Mouse (Mus musculus) intestine, embryonic 15.5 days (tissue): ENCODE results near the gene Pdhb. TPM values are rescaled to one million over a fixed set of nuclear protein-coding genes. Genes with fewer than 3 reads are reported as not detected.

Experiments used
- ATAC-seq: fragments of 200-750 bp; cut with Nextera tagmentation; 2 replicates; pipeline ENCODE4 v1.8.0; 2017; ENCODE audit warnings: moderate TSS enrichment, moderate library complexity
- H3K27ac ChIP-seq: fragments of 300-500 bp; sonication (generic); 2 replicates; pipeline ENCODE4 v1.5.1; 2015; ENCODE audit warnings: mild to moderate bottlenecking, inconsistent platforms
- H3K27me3 ChIP-seq: fragments of 300-500 bp; sonication (generic); replicated peaks from 2 replicates; pipeline ENCODE4 v1.6.1; 2015; ENCODE audit warnings: inconsistent platforms
- H3K36me3 ChIP-seq: fragments of 300-500 bp; sonication (generic); 2 replicates; pipeline ENCODE4 v1.6.1; 2015; ENCODE audit warnings: inconsistent platforms
- H3K4me1 ChIP-seq: fragments of 300-500 bp; sonication (generic); replicated peaks from 2 replicates; pipeline ENCODE4 v1.6.1; 2015; ENCODE audit warnings: inconsistent platforms
- H3K4me2 ChIP-seq: fragments of 300-500 bp; sonication (generic); replicated peaks from 2 replicates; pipeline ENCODE4 v1.6.1; 2015; ENCODE audit warnings: mild to moderate bottlenecking, inconsistent platforms
- H3K4me3 ChIP-seq: fragments of 300-500 bp; sonication (generic); replicated peaks from 2 replicates; pipeline ENCODE4 v1.5.1; 2015; ENCODE audit warnings: inconsistent platforms
- H3K9ac ChIP-seq: fragments of 300-500 bp; sonication (generic); 2 replicates; pipeline ENCODE4 v1.6.1; 2015; ENCODE audit warnings: inconsistent platforms
- H3K9me3 ChIP-seq: fragments of 300-500 bp; sonication (generic); 2 replicates; pipeline ENCODE4 v1.6.1; 2016; ENCODE audit warnings: inconsistent platforms
- WGBS: fragments of 180-500 bp; shearing (Covaris S2); methylation state at CpG from one replicate; pipeline ENCODE4 v1.1.7; 2015; 5-methylcytosine and 5-hydroxymethylcytosine counted together
- polyA plus RNA-seq: library from polyadenylated mRNA; unstranded; fragments of >200 nt; fragmentation: Nextera tagmentation; extraction: Ambion mirVana; gene quantifications from 2 replicates; pipeline ENCODE4 v1.2.1, GENCODE M21; 2015

Pdhb gene
- polyA plus RNA-seq, 1 experiment from 2014 or later, result 198 TPM

- Histone ChIP-seq H3K9ac (no peak overlapping the region), H3K4me1 (no peaks in the 10 kb centered on the region), H3K9me3 (no peaks in the 10 kb centered on the region), H3K4me2 (no peak overlapping the region), H3K27me3 (no peaks in the 10 kb centered on the region), H3K4me3 (no peak overlapping the region), H3K36me3 (no peaks in the 10 kb centered on the region), H3K27ac (no peak overlapping the region)
- WGBS, result 86% methylated on average over 3 of the region's 3 CpGs
- no peak for ATAC-seq
These were observed 52.9 kb downstream of the Pdhb start for GRCm38 (mm10) chr14:8119904-8120303.

DNA sequence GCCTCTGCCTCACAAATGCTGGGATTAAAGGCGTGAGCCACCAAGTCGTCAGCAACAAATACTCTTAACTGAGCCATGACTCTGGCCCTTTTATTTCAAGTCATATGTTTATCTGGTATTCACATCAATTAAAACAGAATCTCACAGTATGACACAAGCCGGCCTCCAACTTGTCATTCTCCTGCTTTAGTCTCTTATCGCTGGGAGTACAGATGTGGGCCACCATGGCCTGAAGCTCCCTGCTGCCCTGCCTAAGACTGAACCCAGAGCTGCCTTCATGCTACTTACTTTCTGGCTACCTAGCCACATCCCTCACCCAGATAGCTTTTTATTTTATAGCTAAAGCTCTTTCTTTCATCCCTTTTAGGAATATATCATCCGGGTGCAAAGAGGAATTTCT lies 53.4 kb downstream of the Pdhb start:
- no peak overlapping the region for H3K9ac ChIP-seq
- no peaks in the 10 kb centered on the region for H3K4me1 ChIP-seq
- H3K4me3 ChIP-seq, result no peak overlapping the region
- no peak overlapping the region for H3K27ac ChIP-seq
- no peaks in the 10 kb centered on the region for H3K36me3 ChIP-seq
- no peaks in the 10 kb centered on the region for H3K9me3 ChIP-seq
- no peak overlapping the region for H3K4me2 ChIP-seq
- H3K27me3 ChIP-seq, result no peaks in the 10 kb centered on the region
- ATAC-seq, result no peak
- WGBS, result 89% methylated on average over 5 of the region's 5 CpGs

GRCm38 (mm10) chr14:8117371-8117770 lies 55.5 kb downstream of the Pdhb start:
- Histone ChIP-seq H3K4me2 (no peak overlapping the region), H3K4me3 (no peak overlapping the region), H3K27me3 (no peaks in the 10 kb centered on the region), H3K4me1 (no peaks in the 10 kb centered on the region), H3K27ac (no peak overlapping the region), H3K9me3 (no peaks in the 10 kb centered on the region), H3K9ac (no peak overlapping the region), H3K36me3 (no peaks in the 10 kb centered on the region)
- no peak for ATAC-seq
- WGBS, result 74% methylated on average over 2 of the region's 2 CpGs

Other genes starting within 250 kb of the Pdhb start
- not detected in 2 replicates for gene Gm45521, start 215.7 kb downstream of the Pdhb start, polyA plus RNA-seq
- 1.1 and 1.2 TPM in 2 replicates for gene Dnase1l3, start 178.5 kb downstream of the Pdhb start, polyA plus RNA-seq
- gene Abhd6, start 170.1 kb downstream of the Pdhb start, polyA plus RNA-seq, result 13.5 and 14.0 TPM in 2 replicates
- gene Rpp14, start 92.7 kb downstream of the Pdhb start, polyA plus RNA-seq, result 52.1 and 53.7 TPM in 2 replicates
- 35.2 and 36.3 TPM in 2 replicates for gene Pxk, start 74.8 kb downstream of the Pdhb start, polyA plus RNA-seq
- gene Kctd6, start 41.1 kb upstream of the Pdhb start, polyA plus RNA-seq, result 11.2 and 12.4 TPM in 2 replicates
- 0.88 and 0.91 TPM in 2 replicates for gene Acox2, start 86.3 kb upstream of the Pdhb start, polyA plus RNA-seq
- gene Fam107a, start 145.0 kb upstream of the Pdhb start, polyA plus RNA-seq, result 0.43 and 0.44 TPM in 2 replicates
- gene Oit1, start 205.7 kb upstream of the Pdhb start, polyA plus RNA-seq, result 8.5 and 15.2 TPM in 2 replicates